Mouse (Mus musculus) retina, postnatal 1 day (tissue): Measurements from ENCODE around the gene Tnfrsf9.

Experiments
- DNase-seq: peaks from one replicate; pipeline ENCODE4 v3.0.0-alpha.2; 2012

Gene Tnfrsf9

DNA sequence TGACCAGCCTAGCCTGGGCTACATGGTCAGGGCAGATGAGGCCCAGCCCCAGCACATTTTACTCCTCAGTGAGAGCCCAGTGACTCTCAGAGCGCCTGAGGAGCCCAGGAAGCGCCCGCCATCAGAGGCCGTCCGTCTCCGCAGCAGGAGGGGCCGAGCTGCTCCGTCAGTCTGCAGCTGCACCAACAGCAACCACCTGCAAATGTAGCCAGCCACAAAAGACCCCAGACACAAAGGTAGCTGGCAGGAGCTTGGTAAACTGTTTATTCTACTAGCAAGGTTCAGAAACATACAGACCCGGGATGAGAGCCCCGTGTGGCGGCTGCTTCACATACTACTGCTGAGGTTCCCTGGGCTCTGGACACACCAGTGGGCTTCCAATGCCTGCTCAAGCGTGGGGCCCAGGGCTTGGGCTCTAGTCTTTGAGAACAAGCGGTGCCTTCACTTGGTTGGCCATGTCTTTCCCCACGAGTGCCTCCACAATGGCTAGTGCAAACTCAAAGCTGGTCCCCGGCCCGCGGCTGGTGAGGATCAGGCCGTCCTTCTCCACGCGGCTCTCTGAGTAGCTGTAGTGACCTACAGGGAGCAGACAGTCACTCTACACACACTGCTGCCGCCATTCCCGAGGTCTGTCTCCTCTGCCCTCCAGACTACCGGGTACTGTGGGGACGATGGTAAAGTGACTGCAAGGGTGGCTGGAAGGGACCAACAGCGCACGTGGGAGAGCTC lies 17.3 kb upstream of the Tnfrsf9 start:
- DNase-seq, result no peak

DNA sequence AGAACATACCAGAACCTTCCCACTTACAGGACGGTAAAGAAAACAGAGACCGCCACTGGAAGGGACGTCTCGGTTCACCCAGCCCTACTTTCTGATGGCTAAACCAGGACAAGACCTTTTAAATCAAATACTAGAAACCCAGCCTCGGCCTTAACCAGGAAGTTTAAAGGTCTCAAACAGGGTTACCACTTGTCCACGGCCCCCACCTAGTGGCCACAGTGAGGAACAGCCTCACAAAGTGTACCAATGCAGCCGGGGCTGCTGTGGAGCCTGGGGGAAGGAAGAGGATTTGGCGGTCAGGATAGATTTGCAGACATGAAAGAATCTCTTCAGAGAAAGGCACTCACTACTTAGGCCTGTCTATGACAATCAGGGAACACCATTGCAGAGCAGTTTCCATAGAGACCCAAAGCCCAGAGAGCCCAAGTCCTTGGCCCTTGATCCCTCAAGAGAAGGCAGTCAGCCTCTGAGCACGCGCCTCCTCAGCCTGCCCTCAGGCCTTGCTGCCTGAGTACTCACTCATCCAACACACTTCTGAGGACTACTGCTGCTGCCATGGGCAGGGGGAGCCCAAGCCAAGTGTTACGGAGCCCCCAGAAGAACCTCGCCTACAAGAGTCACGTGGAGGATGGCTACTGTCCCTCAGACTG lies 15.5 kb upstream of the Tnfrsf9 start:
- DNase-seq, result peak; percentile 86

GRCm38 (mm10) chr4:150900486-150900885 lies 13.9 kb upstream of the Tnfrsf9 start:
- DNase-seq, result no peak

DNA sequence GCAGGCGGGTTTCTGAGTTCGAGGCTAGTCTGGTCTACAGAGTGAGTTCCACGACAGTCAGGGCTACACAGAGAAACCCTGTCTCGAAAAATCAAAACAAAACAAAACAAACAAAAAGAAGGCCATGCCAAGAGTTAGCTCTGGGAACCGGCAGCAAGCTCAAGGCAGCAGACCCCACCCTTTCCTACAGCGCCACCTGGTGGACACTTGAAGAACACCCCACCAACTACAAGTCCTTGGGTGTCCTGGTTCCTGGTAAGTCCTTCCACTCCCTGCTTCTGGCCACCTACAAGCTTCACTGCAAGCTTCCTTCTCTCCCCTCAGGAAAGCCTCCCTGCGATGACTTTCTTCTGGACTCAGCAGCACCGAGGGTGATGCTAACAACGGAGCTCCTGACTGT lies 12.7 kb upstream of the Tnfrsf9 start:
- peak; percentile 79 for DNase-seq

DNA sequence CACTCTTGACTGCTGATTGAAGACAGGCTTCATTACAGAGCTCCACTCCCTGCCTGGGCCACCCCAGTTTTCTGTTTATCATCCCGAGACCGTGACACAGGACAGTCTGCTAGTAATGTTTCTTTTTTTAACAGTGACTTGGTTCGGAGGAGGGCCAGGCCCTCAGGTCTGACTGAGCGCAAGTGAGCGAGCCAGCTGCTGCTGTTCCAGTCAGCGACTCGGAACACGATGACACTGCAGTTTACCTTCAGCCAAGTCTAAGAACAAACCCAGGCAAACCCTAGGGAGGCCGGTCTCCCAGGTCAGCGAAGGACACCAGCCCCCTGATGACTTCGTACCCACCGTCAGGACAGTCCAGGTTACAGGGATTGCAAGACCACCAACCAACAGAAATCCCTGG lies 12.3 kb upstream of the Tnfrsf9 start:
- no peak for DNase-seq

DNA sequence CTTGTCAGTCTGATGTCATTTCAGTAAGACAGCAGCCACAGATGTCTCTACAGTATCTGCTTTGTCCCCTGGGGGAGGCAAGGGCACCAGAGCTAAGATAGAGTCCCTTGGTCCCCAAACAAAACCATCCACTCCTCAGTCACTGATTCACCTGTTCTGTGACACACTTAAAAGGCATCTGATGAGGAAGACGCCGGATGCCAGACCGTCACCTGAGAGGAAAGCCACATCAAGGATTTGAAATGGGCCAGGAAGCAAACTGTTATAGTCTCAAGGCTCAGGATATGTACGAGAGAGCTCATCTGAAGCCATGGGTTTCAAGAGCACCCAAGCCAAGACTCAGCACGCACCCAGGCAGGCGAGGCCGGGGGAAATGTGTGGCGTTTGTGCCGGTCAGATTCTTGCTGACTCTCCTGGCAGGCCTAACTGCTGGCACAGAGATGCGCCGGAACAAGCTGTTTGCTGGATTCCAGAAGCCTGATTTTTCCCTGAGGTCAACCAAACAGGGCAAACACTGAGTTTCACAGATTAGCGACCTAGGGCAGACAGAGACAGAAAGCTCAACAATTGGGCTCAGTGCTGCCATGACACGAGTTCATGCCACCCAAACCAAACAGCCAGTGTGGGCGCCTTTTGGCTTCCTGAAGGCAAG lies 11.1 kb upstream of the Tnfrsf9 start:
- no peak for DNase-seq

DNA sequence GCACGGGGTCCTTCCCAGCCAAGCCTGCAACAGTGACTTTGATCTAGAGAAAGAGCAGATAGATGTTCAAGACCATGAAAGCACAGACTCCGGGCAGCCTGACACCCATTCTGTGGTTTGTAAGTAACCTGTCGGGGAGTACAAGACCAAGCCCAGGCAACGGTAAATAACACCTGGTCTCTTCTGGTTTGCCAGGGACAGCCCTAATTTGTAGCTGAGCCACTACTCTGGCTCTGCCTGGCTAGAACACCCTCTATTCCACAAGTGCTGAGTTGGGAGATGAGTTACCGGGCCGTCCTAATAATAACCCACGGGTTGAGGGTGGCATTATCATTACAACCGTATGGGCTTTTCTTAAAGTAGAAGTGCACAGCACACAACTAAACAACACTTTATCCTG lies 7.3 kb upstream of the Tnfrsf9 start:
- no peak for DNase-seq

GRCm38 (mm10) chr4:150908512-150908911 lies 5.8 kb upstream of the Tnfrsf9 start:
- DNase-seq, result peak; percentile 44

DNA sequence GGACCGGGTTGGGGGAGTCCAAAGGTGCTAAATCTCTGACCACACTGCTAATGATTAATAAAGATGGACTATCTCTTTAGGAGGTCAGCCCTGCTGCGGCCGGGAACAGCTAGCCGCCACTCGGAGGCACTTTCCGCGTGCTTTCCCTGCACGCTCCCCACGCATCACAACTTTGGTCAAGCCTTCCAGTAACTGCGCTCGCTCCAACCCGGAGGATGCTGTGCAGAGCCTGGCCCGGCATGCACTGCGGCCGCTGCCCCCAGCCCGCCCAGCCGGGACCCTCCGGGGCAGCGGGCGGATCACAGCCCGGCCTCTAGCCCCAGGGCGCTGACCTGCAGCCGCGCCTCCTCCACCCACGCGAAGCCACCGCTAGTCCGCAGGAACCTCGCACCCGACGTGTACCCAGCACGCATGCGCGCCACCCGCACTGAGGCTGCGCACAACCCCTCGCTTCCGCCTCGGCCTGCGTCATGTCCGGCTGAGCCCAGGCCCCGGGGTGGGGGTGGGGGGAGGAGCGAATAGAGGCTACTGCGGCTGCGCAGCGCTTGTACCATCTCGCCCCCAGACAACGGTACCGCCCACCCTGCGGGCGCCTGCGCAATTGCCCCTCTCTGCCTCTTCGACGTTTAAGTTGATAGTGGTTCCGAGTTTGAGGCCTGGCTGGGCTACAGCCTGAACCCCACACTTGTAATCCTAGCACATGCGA lies 4.8 kb upstream of the Tnfrsf9 start:
- DNase-seq, result peak; percentile 99

DNA sequence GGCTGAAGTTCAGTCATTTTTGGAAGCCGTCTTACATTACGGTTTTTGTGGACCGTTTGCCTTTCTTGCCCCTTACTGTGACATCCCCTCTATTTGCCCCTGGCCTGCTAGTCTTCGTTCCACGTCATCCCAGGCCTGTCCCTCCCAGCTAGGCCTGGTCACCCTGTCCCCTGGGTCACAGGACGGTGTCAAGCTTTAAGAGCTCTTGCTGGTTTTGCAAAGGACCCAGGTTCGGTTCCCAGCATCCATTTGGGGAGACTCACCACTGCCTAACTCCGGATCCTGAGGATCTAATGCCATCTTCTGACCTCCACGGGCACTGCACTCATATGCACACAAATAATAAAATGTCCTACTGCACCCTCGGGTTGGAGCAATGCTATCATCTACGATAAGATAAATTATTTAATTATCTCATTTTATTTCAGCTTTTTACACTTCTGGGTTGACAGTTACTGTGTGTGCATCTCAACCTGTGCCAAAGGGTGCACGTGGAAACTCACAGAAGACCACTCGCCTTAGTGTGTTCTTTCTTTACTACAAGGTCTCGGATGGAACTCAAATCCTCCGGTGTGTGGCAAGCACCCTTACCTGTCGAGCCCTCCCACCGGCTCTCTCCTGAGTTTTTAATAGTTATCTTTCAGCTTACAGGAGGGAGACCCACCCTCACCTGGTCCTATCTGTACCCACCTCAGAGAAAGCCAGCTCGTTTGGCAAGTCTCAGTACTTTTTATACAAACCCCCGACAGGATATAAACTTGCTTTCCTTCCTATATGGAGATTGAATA lies 4.0 kb upstream of the Tnfrsf9 start:
- DNase-seq, result no peak

GRCm38 (mm10) chr4:150913743-150914142 lies 619 bp upstream of the Tnfrsf9 start:
- DNase-seq, result no peak

DNA sequence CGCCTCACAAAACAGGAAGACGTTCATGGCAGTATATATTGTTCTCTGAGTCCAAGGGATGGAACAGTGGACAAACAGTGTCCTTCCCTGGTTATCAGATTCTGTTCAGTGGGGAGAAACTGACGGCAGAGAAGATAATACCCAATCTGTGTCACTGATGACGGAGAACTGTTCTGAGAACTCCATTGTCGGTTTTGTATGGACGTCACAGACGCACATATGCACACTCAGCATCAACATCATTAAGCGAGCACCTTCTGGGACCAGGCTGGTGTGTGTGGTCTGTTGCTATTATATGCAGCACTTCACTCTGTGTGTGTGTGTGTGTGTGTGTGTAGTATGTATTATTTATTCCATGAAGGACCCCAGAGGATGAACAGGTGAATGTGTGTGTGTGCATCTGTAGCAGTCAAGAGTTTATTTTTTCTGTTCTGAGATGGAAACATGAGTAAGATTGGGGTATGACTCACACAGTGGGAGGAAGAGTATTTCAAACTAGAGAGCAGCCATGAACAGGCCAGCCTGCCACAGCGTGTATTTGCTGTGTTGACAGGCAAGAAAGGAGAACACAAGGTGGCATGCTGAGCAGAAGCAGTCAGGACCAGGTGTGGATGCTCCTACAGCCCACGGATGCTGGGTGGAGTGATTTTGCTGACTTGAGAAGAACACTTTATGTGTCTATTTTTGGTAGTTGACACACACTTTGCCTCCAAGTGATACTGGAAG lies 982 bp downstream of the Tnfrsf9 start:
- DNase-seq, result peak; percentile 47

DNA sequence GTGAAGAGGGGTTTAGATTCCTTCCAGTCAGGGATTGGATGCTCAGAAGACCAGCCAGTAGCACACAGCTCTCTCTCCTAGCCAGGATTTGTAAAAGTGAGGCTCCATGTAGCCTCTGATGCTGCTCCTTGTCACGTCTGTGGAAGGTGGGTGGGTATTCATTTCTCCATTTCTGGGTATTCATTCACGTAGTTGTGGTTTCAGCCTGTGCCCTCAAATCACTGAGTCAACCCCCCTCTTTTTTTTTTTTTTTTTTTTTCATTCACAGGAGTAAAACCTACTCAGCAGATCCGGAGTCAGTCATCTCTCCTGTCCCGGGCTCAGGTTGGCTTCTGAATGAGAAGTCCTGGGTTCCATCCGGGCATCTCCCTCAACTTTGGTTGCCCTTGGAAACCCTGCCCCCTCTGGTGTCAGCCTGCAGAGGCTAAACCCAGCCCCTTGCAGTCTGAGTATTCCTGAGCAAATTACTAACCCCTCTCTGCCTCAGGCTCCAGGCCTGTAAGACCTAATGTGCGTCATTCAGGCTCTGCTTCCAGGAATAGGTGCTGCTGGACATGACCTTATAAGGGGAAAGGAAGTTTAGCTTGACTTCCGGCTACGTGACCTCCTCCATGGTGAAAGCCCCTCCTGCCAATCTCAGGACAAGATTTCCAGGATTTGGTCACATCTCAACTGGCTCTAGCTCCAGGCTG lies 3.1 kb downstream of the Tnfrsf9 start:
- DNase-seq, result no peak

- no peak for DNase-seq
Measured at GRCm38 (mm10) chr4:150921206-150921605, 6.8 kb downstream of the Tnfrsf9 start.

DNA sequence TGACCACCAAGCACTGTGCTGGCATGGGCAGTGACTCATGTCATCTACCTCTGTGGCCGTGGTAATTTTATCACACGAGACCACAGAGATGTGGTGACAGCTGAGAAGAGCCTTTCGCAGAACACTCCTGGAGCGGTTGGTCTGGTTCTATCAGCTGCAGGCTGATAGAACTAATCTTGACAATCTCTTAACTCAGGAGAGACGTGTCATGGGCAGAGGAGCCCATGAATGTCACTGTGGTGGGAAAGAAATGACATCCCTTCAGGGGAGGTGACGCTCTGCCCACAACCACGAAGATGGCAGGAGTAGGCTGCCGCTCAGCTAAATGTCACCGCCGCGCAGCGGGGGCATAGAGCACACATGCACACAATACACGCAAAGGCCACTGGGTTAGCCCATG lies 9.9 kb downstream of the Tnfrsf9 start:
- peak; percentile 44 for DNase-seq

- no peak for DNase-seq
Measured at GRCm38 (mm10) chr4:150924936-150925335, 10.6 kb downstream of the Tnfrsf9 start.

DNA sequence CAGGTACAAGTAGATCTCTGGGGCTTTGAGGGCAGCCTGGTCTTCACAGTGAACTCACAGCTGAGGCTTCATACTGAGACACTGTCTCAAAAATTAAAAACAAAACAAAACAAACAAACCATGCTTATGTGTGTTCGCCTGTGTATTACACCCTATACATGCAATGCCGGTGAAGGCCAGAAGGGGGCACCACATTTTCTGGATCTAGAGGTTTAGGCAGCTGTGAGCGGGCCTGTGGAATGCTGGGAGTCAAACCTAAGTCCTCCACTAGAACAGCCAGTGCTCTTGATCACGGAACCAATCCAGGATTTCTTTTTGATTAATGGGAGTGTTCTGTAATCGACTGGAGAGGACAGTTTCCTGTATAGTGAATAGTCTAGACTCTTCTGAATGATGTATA lies 11.6 kb downstream of the Tnfrsf9 start:
- peak; percentile 57 for DNase-seq

DNA sequence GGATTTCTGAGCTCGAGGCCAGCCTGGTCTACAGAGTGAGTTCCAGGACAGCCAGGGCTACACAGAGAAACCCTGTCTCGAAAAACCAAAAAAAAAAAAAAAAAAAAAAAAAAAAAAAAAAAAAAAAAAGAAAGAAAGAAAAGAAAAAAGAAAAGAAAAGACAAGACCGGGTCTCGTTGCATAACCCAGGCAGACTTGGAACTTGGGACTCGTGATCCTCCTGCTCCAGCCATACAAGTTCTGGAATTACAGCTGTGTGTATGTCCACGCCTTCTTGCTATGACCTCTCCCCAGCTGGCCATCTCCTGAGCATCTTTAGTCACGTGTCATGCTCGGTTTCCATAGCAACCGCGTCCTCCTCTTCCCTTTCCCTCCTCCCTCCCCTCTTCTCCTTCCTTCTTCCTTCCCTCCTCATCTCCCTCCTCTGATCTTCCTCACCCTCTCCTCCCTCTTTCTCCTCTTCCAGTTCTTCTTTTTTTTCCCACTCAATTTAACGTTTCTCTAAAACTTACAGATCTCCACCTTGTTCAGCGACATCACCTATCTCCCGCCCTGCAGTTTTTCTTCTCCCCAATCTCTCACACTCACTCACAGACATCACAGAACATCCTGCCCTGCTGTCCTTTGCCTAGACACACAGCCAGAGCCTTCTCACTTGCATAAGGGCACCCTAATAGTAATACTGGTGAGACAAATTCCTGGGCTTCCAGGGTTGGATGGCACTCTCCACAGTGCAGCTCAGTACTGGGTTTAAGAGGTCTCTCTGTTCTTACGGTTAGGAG lies 12.8 kb downstream of the Tnfrsf9 start:
- DNase-seq, result peak; percentile 82

GRCm38 (mm10) chr4:150927789-150928188 lies 13.4 kb downstream of the Tnfrsf9 start:
- DNase-seq, result no peak

- DNase-seq, result no peak
Measured at GRCm38 (mm10) chr4:150933503-150933902, 19.1 kb downstream of the Tnfrsf9 start.
